Mouse (Mus musculus) midbrain, embryonic 14.5 days (tissue): ENCODE measurements around the gene Sycp3. TPM values are rescaled to one million over a fixed set of nuclear protein-coding genes. Genes with fewer than 3 reads are reported as not detected.

Experiments used
- ATAC-seq: fragments of 200-750 bp; cut with Nextera tagmentation; 2 replicates; pipeline ENCODE4 v1.8.0; 2017; ENCODE audit warnings: moderate number of reproducible peaks, moderate library complexity; ENCODE audit not compliant: low FRiP score, low TSS enrichment
- DNase-seq: peaks from one replicate; pipeline ENCODE4 v3.0.0-alpha.2; 2015
- H3K27ac ChIP-seq: fragments of 300-500 bp; sonication (generic); replicated peaks from 2 replicates; pipeline ENCODE4 v1.5.1; 2014; ENCODE audit warnings: mild to moderate bottlenecking, low read depth, low read length, moderate library complexity
- H3K27me3 ChIP-seq: fragments of 300-500 bp; sonication (generic); 2 replicates; pipeline ENCODE4 v1.6.1; 2014; ENCODE audit warnings: low read length, control low read depth, mixed read lengths; ENCODE audit not compliant: control insufficient read depth, insufficient read depth
- H3K36me3 ChIP-seq: fragments of 300-500 bp; sonication (generic); 2 replicates; pipeline ENCODE4 v1.6.1; 2014; ENCODE audit warnings: low read length, control low read depth; ENCODE audit not compliant: control insufficient read depth, insufficient read depth
- H3K4me1 ChIP-seq: fragments of 300-500 bp; sonication (generic); 2 replicates; pipeline ENCODE4 v1.6.1; 2014; ENCODE audit warnings: mild to moderate bottlenecking, antibody characterized with exemption, low read length, control low read depth; ENCODE audit not compliant: control insufficient read depth, insufficient read depth
- H3K4me2 ChIP-seq: fragments of 300-500 bp; sonication (generic); 2 replicates; pipeline ENCODE4 v1.6.1; 2014; ENCODE audit warnings: mild to moderate bottlenecking, low read length, moderate library complexity
- H3K4me3 ChIP-seq: fragments of 300-500 bp; sonication (generic); replicated peaks from 2 replicates; pipeline ENCODE4 v1.5.1; 2014; ENCODE audit warnings: low read depth, low read length
- H3K9ac ChIP-seq: fragments of 300-500 bp; sonication (generic); replicated peaks from 2 replicates; pipeline ENCODE4 v1.6.1; 2014; ENCODE audit warnings: mild to moderate bottlenecking, low read length, moderate library complexity
- H3K9me3 ChIP-seq: fragments of 300-500 bp; sonication (generic); 2 replicates; pipeline ENCODE4 v1.6.1; 2016; ENCODE audit warnings: low read length, control low read depth, mixed read lengths; ENCODE audit not compliant: control insufficient read depth
- WGBS: fragments of 180-500 bp; shearing (Covaris S2); extraction: QIAGEN DNeasy Blood & Tissue Kit; methylation state at CpG from one replicate; pipeline ENCODE4 v1.1.7; 2014; 5-methylcytosine and 5-hydroxymethylcytosine counted together
- polyA plus RNA-seq: library from polyadenylated mRNA; unstranded; fragments of >200 nt; fragmentation: Nextera tagmentation; extraction: Ambion mirVana; gene quantifications from 2 replicates; pipeline ENCODE4 v1.2.1, GENCODE M21; 2014

Sycp3 gene
- polyA plus RNA-seq, 1 experiment from 2014 or later, result 0.67 TPM

- 59% methylated on average over 8 of the region's 8 CpGs for WGBS
- Histone ChIP-seq H3K9ac (no peak overlapping the region), H3K27me3 (no peaks in the 10 kb centered on the region), H3K27ac (no peak overlapping the region), H3K4me2 (no peak overlapping the region), H3K9me3 (no peaks in the 10 kb centered on the region), H3K36me3 (no peaks in the 10 kb centered on the region), H3K4me1 (no peaks in the 10 kb centered on the region; the same call in 1 of the 2 replicates), H3K4me3 (no peak overlapping the region)
- ATAC-seq (no peak), DNase-seq (no peak)
Measured at GRCm38 (mm10) chr10:88492658-88493057, 33.3 kb downstream of the Sycp3 start.

GRCm38 (mm10) chr10:88494959-88495587, 35.7 kb downstream of the Sycp3 start:
- no peaks in the 10 kb centered on the region; the same call in 1 of the 2 replicates for H3K4me1 ChIP-seq
- WGBS, result 75% methylated on average over 4 of the region's 4 CpGs
- no peak overlapping the region for H3K9ac ChIP-seq
- H3K4me3 ChIP-seq, result no peak overlapping the region
- ATAC-seq (no peak), DNase-seq (no peak)
- no peaks in the 10 kb centered on the region for H3K27me3 ChIP-seq
- H3K36me3 ChIP-seq, result no peaks in the 10 kb centered on the region
- no peaks in the 10 kb centered on the region for H3K9me3 ChIP-seq
- H3K4me2 ChIP-seq, result no peak overlapping the region
- no peak overlapping the region for H3K27ac ChIP-seq

- Histone ChIP-seq H3K4me1 (peaks cover 5% of the 10 kb centered on the region), H3K4me2 (no peak overlapping the region), H3K27me3 (no peaks in the 10 kb centered on the region), H3K4me3 (no peak overlapping the region), H3K27ac (no peak overlapping the region), H3K9ac (no peak overlapping the region), H3K9me3 (no peaks in the 10 kb centered on the region), H3K36me3 (no peaks in the 10 kb centered on the region)
- WGBS, result 81% methylated on average over 11 of the region's 11 CpGs
- ATAC-seq, result no peak
- no peak for DNase-seq
Measured at GRCm38 (mm10) chr10:88496864-88497564, 37.6 kb downstream of the Sycp3 start.

GRCm38 (mm10) chr10:88499993-88500392, 40.6 kb downstream of the Sycp3 start:
- no peak for DNase-seq
- WGBS, result 60% methylated on average over 5 of the region's 5 CpGs

GRCm38 (mm10) chr10:88501370-88501769, 42.0 kb downstream of the Sycp3 start:
- Histone ChIP-seq H3K27ac (no peak overlapping the region), H3K4me3 (no peak overlapping the region), H3K4me2 (no peak overlapping the region), H3K4me1 (peaks cover 17% of the 10 kb centered on the region), H3K9me3 (no peaks in the 10 kb centered on the region), H3K9ac (no peak overlapping the region), H3K36me3 (no peaks in the 10 kb centered on the region), H3K27me3 (no peaks in the 10 kb centered on the region)
- ATAC-seq (no peak), DNase-seq (no peak)
- WGBS, result 91% methylated on average over 10 of the region's 10 CpGs

More at GRCm38 (mm10) chr10:88499993-88500392, 40.6 kb downstream of the Sycp3 start:
- Histone ChIP-seq H3K4me1 (peaks cover 17% of the 10 kb centered on the region), H3K4me3 (no peak overlapping the region), H3K9me3 (no peaks in the 10 kb centered on the region), H3K4me2 (no peak overlapping the region), H3K9ac (no peak overlapping the region), H3K27ac (no peak overlapping the region), H3K27me3 (no peaks in the 10 kb centered on the region), H3K36me3 (no peaks in the 10 kb centered on the region)
- no peak for ATAC-seq

- Histone ChIP-seq H3K9ac (no peak overlapping the region), H3K36me3 (no peaks in the 10 kb centered on the region), H3K4me2 (peak overlapping the region; percentile 70), H3K4me3 (no peak overlapping the region), H3K27ac (no peak overlapping the region), H3K4me1 (peaks cover 17% of the 10 kb centered on the region), H3K9me3 (no peaks in the 10 kb centered on the region), H3K27me3 (no peaks in the 10 kb centered on the region)
- 43% methylated on average over 13 of the region's 13 CpGs for WGBS
- ATAC-seq, result no peak
- DNase-seq, result peak; percentile 10
Measured at GRCm38 (mm10) chr10:88501886-88502765, 42.8 kb downstream of the Sycp3 start.

GRCm38 (mm10) chr10:88502919-88503318, 43.5 kb downstream of the Sycp3 start:
- WGBS, result 53% methylated on average over 4 of the region's 4 CpGs
- DNase-seq (no peak), ATAC-seq (no peak)
- H3K4me3 ChIP-seq, result peak overlapping the region; percentile 69
- H3K36me3 ChIP-seq, result no peaks in the 10 kb centered on the region
- peak overlapping the region; percentile 89 for H3K9ac ChIP-seq
- H3K4me2 ChIP-seq, result peak overlapping the region; percentile 70
- H3K27ac ChIP-seq, result peak overlapping the region; percentile 83
- no peaks in the 10 kb centered on the region for H3K27me3 ChIP-seq
- H3K9me3 ChIP-seq, result no peaks in the 10 kb centered on the region
- H3K4me1 ChIP-seq, result peaks cover 17% of the 10 kb centered on the region

- Histone ChIP-seq H3K36me3 (no peaks in the 10 kb centered on the region), H3K4me2 (peak within 1 kb of the TSS; percentile 70), H3K4me1 (peaks cover 17% of the 10 kb centered on the region), H3K27ac (peak within 1 kb of the TSS; percentile 83), H3K9me3 (no peaks in the 10 kb centered on the region), H3K9ac (peak within 1 kb of the TSS; percentile 89), H3K27me3 (no peaks in the 10 kb centered on the region), H3K4me3 (peak within 1 kb of the TSS; percentile 69)
- ATAC-seq, result peak; percentile 96
- WGBS, result under 1% methylated on average over 66 of the region's 80 CpGs
- peak; percentile 94 for DNase-seq
Measured at GRCm38 (mm10) chr10:88503421-88504314, 44.3 kb downstream of the Sycp3 start, which contains the start of gene Chpt1. Chpt1 (minus strand) TSS chr10:88504073.
